Mouse (Mus musculus) spleen, adult 2 months (tissue): ENCODE data around the gene Lsm3. TPM values are rescaled to one million over a fixed set of nuclear protein-coding genes. Genes with fewer than 3 reads are reported as not detected.
A peak's percentile ranks its signal among the peaks of the same experiment; 100 is the strongest.
"Not testable (repeated sequence)": the region's sequence is repeated elsewhere in the genome, so short reads cannot be mapped to it uniquely, and the experiment has no call there.

Source experiments
- DNase-seq, 2 experiments: peaks; one replicate each; pipeline versions ENCODE4 v3.0.0 to v3.0.0-alpha.2; 2012 to 2021; ENCODE audit warnings: low spot score in 2 of 2, low read depth in 1 of 2
- H3K27ac ChIP-seq: fragments of 200-500 bp; 2 replicates; pipeline ENCODE4 v1.5.1; 2012; ENCODE audit warnings: low read length, inconsistent platforms; ENCODE audit not compliant: insufficient read depth
- H3K27me3 ChIP-seq: fragments of 200-500 bp; 2 replicates; pipeline ENCODE4 v1.6.1; 2012; ENCODE audit warnings: mild to moderate bottlenecking, moderate library complexity, low read length, inconsistent platforms; ENCODE audit not compliant: control insufficient read depth, insufficient read depth
- H3K36me3 ChIP-seq: fragments of 200-500 bp; 2 replicates; pipeline ENCODE4 v1.6.1; 2012; ENCODE audit warnings: mild to moderate bottlenecking, low read length, inconsistent platforms; ENCODE audit not compliant: control insufficient read depth, insufficient read depth
- H3K4me1 ChIP-seq: fragments of 200-500 bp; 2 replicates; pipeline ENCODE4 v1.6.1; 2011; ENCODE audit warnings: inconsistent platforms; ENCODE audit not compliant: control insufficient read depth, insufficient read depth, insufficient read length
- H3K4me3 ChIP-seq: fragments of 200-500 bp; 2 replicates; pipeline ENCODE4 v1.5.1; 2011; ENCODE audit warnings: mild to moderate bottlenecking, inconsistent platforms; ENCODE audit not compliant: insufficient read depth, insufficient read length; ENCODE audit errors: extremely low read depth
- CTCF ChIP-seq: fragments of 200-500 bp; IDR thresholded peaks from 2 replicates; pipeline ENCODE4 v1.5.1; 2011; ENCODE audit warnings: mild to moderate bottlenecking, inconsistent platforms; ENCODE audit not compliant: insufficient read depth, insufficient read length, insufficient replicate concordance; ENCODE audit errors: extremely low read depth
- POLR2A ChIP-seq: fragments of 200-500 bp; IDR thresholded peaks from 2 replicates; pipeline ENCODE4 v1.6.1; 2011; ENCODE audit warnings: low read depth, low read length, inconsistent platforms
- WGBS: fragments of 180-500 bp; shearing (Covaris S2); methylation state at CpG from one replicate; pipeline ENCODE4 v1.1.7; 2018; 5-methylcytosine and 5-hydroxymethylcytosine counted together
- polyA plus RNA-seq: library from polyadenylated mRNA; depleted of rRNA; stranded (reverse); fragments of >200 nt; gene quantifications from 2 replicates; pipeline ENCODE4 v1.2.3, GENCODE M21; 2012; rRNA removed

Lsm3 gene
- 10.5 and 11.0 TPM in 2 replicates for polyA plus RNA-seq

DNA sequence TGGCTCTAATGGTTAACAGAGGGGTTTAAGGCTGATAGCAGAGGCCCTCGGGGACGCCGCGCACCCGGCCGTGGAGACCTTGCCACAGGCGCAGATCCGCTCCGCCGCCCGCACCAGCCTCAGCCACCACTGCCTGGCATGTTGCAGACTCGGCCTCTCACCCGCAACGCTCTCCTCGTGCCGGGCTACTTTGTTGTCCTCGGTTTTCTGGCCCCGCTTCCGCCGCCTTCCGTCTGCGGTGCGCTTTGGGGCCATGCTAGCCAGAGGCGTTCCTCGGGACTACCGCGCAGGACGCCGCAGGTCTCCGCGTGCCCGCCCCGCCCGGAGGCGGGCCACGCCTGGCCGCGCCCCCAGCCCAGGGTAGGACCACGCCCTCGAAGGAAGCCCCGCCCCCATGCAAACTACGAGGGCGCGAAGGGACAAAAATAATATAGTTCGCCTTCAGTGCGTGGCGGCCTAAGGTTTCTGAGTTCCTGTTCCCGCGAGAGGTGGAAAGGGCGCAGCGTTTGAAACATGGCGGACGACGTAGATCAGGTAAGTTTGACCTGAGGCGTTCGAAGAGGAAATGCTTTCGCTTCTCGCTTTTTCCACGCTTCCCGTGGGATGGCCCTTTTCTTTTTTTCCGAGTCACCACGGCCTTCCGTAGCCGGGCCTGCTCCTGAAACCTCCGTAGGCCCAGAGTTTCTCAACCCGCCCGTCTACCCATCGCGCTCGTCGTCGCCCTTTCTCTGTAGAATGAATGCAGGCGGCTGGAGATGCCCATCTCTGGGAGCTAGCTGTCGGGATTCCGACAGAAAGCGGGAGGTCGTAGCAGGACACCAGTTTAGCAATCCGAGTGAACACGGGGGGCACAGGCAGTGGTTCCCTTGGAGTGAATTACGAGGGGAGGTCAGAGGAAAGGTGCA, at the start of gene Lsm3, which contains the start of gene Xpc:
TSS of gene Lsm3 (plus strand) at position 384 of the 905 bp plus-strand sequence.
TSS of gene Xpc (minus strand) at position 344 of the 905 bp plus-strand sequence.
- WGBS, result under 1% methylated on average over 80 of the region's 80 CpGs
- TF ChIP-seq CTCF, result no peak
- TF ChIP-seq POLR2A, result no peak; the same call in 1 of the 2 replicates

DNA sequence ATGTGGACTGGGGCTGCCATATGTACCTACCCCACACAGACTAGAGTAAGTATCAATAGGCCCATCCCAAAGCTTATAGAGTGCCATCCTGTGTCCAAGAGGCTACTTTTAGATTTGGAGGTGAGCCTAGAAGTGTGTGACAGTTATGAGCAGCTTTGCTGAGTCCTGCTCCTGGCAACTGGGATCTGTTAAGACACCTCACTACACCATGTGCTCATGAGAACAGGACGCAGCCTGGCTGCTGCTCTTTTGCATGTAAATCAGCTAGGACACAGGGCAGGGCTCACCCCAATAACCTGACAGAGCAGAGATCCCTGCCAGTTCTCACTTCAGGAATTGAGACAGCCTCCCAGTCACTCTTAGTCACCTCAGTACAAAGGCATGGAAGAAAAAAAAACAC, 48.6 kb upstream of the Lsm3 start:
- Histone ChIP-seq H3K36me3 (peaks cover 18% of the 10 kb centered on the region), H3K4me1 (no peaks in the 10 kb centered on the region), H3K4me3 (no peak overlapping the region), H3K27ac (no peak overlapping the region), H3K27me3 (no peaks in the 10 kb centered on the region)
- no peak for DNase-seq
- no peak for TF ChIP-seq POLR2A
- TF ChIP-seq CTCF, result no peak
- 88% methylated on average over 1 of the region's 1 CpGs for WGBS

More for the DNA sequence above, at the start of gene Lsm3, which contains the start of gene Xpc:
- Histone ChIP-seq H3K36me3 (peaks cover 15% of the 10 kb centered on the region), H3K4me3 (peak within 1 kb of the TSS; percentile 93), H3K27me3 (no peaks in the 10 kb centered on the region), H3K27ac (peak within 1 kb of the TSS; percentile 75), H3K4me1 (peaks cover 7% of the 10 kb centered on the region; the same call in 1 of the 2 replicates)
- peak; percentile 94 to 96 for DNase-seq

DNA sequence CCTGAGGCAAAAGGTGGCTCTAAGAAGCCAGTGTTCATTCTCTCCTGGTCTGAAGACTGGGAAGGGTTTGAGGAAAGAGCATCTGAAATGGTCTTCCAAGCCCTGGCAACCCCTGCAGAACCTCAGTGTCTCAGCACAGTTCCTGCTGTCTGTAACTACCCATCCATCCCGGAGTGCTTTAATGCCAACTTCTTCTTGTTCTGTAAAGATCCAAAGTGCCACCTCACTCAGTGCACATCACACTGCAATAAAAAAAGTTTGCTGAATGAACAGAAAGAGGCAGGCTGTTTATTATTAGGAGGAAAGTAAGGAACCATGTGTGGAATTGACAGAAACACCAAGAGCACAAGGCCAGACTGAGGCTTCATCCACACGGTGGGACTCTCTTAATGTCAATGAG, 45.0 kb upstream of the Lsm3 start:
- DNase-seq, result no peak
- no peak overlapping the region for H3K4me3 ChIP-seq
- no peak for TF ChIP-seq CTCF
- no peak for TF ChIP-seq POLR2A
- peaks cover 9% of the 10 kb centered on the region; the same call in 1 of the 2 replicates for H3K4me1 ChIP-seq
- H3K27me3 ChIP-seq, result no peaks in the 10 kb centered on the region
- 96% methylated on average over 2 of the region's 2 CpGs for WGBS
- H3K27ac ChIP-seq, result no peak overlapping the region
- peaks cover 5% of the 10 kb centered on the region; the same call in 1 of the 2 replicates for H3K36me3 ChIP-seq

DNA sequence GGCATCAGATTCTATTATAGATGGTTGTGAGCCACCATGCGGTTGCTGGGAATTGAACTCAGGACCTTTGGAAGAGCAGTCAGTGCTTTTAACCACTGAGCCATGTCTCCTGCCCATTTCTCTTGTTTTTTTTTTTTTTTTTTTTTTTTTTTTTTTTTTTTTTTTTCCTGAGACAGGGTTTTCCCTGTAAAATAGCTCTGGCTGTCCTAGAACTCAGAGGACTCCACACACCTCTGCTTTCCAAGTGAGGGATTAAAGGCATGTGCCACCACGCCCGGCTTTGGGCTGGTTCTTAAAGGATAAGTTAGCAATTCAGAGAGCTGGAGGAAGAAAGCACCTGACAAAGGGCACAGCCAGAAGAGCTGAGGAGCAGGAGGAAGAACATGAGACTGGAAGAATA, 44.3 kb upstream of the Lsm3 start:
- not testable (repeated sequence) for DNase-seq, H3K27me3 ChIP-seq, H3K27ac ChIP-seq, H3K4me3 ChIP-seq, H3K4me1 ChIP-seq, H3K36me3 ChIP-seq
- 97% methylated on average over 3 of the region's 3 CpGs for WGBS

DNA sequence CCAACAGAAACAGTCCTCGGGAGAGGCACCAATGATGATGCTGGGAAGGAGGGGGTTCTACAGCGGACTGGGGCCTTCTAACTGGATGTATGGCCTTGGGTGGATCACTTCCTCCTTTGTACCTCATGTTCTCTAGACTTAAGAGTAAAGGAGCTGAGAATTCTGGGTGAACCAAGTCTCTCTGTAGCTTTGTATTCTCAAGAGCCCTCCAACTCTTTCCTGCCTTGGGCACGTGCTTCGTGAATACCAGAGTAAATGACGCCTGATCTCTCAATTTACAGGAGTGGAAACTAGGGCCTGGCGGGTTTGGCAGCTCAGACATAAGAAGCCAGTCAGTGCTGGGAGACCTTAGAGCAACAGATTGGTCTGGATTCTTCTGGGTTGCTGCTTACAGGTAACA, 43.4 kb upstream of the Lsm3 start:
- Histone ChIP-seq H3K27me3 (no peaks in the 10 kb centered on the region), H3K4me3 (peak overlapping the region; percentile 86; the same call in 1 of the 2 replicates), H3K27ac (no peak overlapping the region), H3K36me3 (peaks cover 3% of the 10 kb centered on the region; the same call in 1 of the 2 replicates), H3K4me1 (peaks cover 9% of the 10 kb centered on the region; the same call in 1 of the 2 replicates)
- DNase-seq, result no peak
- 21% methylated on average over 6 of the region's 6 CpGs for WGBS
- TF ChIP-seq CTCF (no peak), POLR2A (no peak)

DNA sequence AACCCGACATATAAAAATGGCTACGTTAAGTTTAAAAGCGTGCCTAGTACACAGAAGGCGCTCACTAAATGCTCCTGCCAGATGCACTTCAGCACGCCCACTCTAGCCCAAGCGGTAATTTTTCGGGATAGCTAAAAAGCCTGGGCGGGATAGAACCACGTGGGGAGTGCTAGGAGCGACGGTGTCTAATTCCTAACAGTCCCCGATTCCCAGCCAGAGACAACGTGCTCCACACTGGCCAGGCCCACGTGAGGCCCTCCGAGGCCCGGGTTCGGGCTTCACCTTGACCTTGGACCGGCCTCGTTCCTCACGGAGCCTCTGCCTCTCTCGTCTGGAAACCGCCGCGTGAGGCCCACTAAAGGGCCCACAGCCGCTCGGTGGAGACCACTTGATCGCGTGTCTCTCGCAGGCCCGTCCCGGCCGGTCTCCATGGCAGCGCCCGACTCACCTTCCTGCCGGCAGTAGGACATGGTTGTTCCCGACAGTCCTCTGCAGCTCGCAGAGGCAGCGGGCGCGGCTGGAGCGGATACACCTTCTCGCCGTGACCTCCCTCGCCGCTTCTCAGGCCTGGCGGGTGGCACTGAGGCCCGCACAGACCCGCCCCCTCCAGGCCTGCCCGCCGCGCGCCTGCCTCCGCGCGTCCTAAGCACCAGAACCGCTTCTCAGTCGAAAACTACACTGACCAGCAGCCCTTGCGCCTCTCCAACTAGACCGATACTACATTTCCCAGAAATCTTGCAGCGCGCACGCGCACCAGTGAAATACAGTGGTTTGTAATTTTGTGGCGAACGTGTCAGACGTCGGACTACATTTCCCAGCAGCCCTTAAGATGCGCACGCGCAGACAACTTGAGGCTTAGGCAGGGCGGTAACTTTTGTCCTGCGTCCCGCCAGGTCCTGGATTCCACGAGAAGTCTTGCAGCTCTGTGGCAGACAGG, 42.6 kb upstream of the Lsm3 start, which contains the start of the genes Chchd4 and Tmem43:
TSS of gene Chchd4 (minus strand) at position 679 of the 937 bp plus-strand sequence.
TSS of gene Tmem43 (plus strand) at position 836 of the 937 bp plus-strand sequence.
- peak within 1 kb of the TSS; percentile 65 for H3K27ac ChIP-seq
- peak within 1 kb of the TSS; percentile 86 for H3K4me3 ChIP-seq
- peak; percentile 98 to 99 for DNase-seq
- H3K27me3 ChIP-seq, result no peaks in the 10 kb centered on the region
- H3K36me3 ChIP-seq, result peaks cover 10% of the 10 kb centered on the region
- peaks cover 9% of the 10 kb centered on the region; the same call in 1 of the 2 replicates for H3K4me1 ChIP-seq
- WGBS, result under 1% methylated on average over 74 of the region's 74 CpGs
- TF ChIP-seq CTCF (no peak), POLR2A (peak; percentile 18; the same call in 1 of the 2 replicates)
